Mouse (Mus musculus) induced T-regulatory cell, adult 2 months (primary cell): Measurements from ENCODE around the gene Adgra1.

Source experiments
- DNase-seq: peaks from one replicate; pipeline ENCODE4 v3.0.0-alpha.2; 2012; ENCODE audit warnings: low read depth

The Adgra1 gene

DNA sequence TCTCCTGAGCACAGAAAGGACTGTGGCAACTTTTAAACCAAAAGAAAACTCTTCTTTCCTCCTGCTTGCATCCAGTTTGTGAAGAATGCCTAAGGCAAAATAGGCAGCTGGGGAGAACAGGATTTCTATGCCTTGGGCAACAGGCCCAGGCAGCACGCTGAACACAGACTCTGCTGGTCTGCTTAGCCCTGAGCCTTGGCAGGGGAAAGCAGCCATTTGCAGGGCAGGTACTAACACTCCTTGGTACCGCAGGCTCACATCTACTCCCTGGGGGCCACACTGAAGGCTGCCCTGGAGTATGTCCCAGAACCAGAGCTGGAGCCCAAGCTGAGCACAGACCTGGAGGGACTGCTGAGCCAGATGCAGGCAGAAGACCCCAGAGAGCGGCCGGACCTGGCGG is 74.2 kb downstream of the Adgra1 start:
- DNase-seq: no peak

DNA sequence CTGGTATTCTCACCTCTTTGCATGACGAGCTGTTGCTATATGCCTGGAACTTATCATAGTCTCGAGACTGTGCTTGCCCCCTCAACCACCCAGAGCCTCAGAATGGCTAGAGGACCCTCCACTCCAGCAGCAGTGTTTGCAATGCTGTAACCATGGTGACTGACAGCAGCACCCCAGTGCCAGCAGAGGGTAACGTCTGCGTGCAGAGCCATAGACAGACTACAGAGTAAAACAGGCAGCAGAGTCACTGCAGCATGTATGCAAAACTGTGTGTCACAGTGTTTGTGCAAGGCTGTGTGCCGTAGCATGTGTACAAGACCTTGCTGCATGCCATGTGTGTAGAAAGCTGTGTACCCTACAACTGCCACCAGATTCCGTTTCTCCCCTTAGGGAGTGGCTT is 75.5 kb downstream of the Adgra1 start:
- no peak for DNase-seq

DNA sequence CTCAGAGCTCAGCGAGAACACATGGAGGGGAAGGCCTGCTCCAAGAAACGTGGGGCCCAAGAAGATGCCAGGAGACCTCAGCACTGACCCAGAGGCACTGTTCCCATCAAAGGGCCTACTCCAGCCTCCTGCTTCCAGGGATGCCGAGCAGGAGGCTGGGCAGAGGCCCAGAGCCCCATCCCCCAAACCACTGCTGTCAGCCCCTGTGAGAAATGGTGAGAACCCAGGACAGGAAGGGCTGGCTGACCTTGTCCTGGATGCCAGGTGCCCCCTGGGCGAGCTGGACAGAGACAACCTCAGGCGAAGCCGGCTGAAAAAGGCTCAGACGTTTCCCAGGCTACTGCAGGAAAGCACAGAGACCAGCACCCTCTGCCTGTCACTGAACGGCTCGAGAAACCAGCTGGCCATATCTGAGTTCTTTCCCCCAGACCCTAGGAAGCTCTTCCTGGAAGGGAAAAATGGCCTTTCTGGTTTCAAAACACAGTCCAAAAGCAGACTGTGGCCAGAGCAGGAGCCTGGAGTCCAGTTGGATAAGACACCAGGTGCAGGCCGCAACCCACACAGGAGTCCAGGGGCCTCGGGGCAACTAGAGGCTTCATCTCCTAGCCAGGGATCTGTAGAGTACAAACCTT is 76.3 kb downstream of the Adgra1 start:
- DNase-seq: no peak

DNA sequence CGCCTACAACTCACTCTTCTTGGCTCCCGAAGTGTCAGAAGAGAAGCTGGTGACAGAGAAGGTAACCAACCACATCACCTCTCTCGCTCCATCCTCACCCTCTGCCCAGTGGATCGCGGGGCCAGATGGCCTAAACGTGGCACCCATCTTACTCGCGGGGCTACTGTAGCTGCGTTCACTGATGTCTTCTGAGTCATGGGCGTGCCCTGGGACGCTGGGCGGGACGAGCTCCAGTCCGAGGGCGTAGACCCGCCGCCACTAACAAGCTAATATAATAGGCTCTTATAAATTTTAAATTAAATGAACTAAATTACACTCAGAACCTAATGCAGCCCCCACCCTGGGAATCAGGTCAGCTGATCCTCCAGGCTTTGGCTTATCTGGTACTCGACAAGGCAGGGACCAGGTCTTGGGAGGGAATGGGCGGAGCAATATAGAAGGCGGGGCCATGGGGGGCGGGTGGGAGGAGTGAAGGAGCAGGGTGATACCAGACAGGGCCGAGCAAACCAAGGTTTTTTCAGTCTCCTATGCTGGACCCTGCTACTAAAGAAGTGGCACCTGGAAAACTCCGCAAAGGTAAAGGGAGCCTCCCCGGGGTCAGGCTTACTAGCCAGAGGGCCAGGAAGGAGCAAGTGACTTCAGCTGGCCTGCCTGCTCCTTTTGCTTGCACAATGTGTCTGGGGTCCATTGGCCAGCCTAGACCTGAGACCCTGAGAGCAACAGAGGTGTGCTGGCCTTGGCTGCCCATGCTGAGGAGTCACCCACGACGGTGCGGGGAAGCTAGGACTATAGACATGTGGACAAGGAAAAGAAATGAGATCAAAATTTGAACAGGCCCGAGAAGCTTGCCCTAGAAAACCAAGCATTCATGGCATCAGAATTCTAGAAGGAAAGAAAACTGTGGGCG is 80.4 kb downstream of the Adgra1 start:
- peak; percentile 66 for DNase-seq

DNA sequence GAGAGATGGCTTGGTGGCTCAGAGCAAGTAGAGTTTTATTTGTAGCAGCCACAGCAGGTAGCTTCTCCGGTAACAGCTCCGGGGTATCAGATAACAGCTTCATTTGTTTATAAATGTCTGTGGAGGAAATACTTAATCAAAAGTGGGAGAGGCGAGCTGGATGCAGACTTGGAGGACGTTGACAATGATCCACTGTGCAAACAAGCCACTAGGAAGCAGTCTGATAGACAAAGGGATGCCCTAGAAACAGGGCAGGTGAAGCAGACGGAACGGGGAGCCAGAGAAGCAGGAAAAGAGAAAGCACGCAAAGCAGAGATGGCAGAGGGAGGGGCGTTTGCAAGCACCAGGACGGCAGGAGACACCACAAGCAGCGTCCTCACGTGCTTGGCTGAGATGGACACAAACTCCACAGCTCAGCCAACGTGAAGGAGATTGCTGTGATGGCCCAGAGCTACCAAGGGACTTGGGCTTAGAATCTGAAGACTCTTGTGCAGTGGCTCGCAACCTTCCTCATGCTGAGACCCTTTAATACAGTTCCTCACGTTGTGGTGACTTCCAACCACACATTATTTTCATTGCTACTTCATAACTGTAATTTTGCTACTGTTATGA is 81.8 kb downstream of the Adgra1 start:
- peak; percentile 38 for DNase-seq

DNA sequence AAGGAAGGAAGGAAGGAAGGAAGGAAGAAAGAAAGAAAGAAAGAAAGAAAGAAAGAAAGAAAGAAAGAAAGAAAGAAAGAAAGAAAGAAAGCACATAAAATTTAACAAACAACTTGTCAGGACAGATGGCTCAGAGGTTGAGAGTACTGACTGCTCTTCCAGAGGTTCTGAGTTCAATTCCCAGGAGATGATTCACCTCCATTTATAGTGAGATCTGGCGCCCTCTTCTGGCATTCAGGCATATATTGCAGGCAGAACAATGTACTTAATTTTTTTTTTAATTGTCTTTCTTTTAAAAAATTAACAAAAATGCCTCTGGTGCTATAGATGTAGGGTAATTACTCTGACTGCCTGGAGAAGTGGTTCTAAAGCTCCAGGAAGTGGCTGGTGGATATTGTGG is 82.4 kb downstream of the Adgra1 start:
- DNase-seq: peak; percentile 57

DNA sequence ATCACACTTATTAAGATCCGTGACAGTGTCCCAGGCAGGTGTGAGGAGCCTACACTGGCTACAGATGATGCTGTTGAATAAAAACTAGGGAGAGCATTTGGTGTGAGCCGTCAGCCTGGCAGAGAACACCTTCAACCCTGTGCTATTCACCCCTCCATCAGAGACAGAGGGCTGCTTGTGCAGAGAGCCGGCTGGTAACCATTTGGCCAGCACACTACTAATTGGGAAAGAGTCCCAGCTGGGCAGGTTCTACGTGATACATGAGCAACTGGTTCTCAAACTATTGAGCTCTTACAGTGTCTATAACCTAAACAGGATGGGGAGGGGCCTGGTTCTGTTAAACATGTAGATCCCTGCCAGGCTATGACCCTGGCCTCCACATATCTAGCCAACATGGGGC is 84.3 kb downstream of the Adgra1 start:
- DNase-seq: no peak
